Mouse (Mus musculus): ENCODE measurements at regions not wholly inside any gene's neighbourhood (a gene's known extent, or its start where the extent isn't known, plus 50 kb on each side); places are given as distances from the start of the nearest gene placed in this dataset.

DNA sequence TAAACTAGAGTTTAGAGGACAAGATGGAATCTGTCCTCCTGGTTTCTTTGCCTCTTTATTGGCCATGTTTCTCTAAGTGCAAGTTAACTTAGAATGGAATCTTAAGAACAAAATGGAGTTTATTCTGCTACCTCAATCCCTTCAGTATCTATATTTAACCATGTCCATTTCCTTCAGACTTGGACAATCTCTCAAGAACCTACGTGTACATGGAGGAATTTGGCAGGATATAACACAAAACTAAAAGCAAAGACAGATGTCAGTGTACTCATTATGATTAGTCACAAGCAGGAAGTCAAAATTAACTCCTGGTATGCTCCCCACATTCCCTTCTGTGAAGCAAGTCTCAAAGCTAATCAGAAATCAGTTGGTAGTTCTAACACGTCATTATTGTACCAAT, 164.3 kb upstream of the Col3a1 start:
- TF ChIP-seq CTCF (IDR thresholded peaks at IDR 0.05; ENCODE audit: low read depth, low read length) (no peak), POLR2A (IDR thresholded peaks at IDR 0.05; ENCODE audit: extremely low read depth, insufficient read depth, low read length) (no peak)

All from liver, adult 2 months (tissue).